Comparison of ENCODE assay signal across 9 mouse cellular contexts in genomic region chr7:83774721-83775120, GRCm38 (mm10). TPM values are rescaled to one million over a fixed set of nuclear protein-coding genes. Genes with fewer than 3 reads are reported as not detected.
A peak's percentile ranks its signal among the peaks of the same experiment; 100 is the strongest.
DNase-seq lines count a peak whose midpoint lies in the region; ATAC-seq and TF ChIP-seq lines count a peak whose summit lies in the region.
"Had no signal": no experiment of that assay in that cellular context is flagged by ENCODE, and none has a peak within 500 bp of the region (broad histone marks: within the 10 kb centered on the region; RNA-seq: fewer than 3 reads in every experiment).

No protein-coding gene starts in this region.

- DNase-seq in cerebellum, adult 11 months = peak; percentile 53
- peak; percentile 15 for DNase-seq in right cerebral cortex, adult 18-20 months
- no peak for DNase-seq in right cerebral cortex, postnatal 4 days
- DNase-seq in cerebellum, postnatal 25 days = peak; percentile 62 to 66
- DNase-seq in induced T-regulatory cell, adult 2 months (ENCODE audit: low read depth) = peak; percentile 52
- DNase-seq in lung, embryonic 14.5 days = peak; percentile 76
- DNase-seq in frontal cortex, postnatal 14 days (ENCODE audit: low spot score in 2 of 2) = no peak

- no peaks in the 10 kb centered on the region for H3K27me3 ChIP-seq in lung, embryonic 14.5 days (ENCODE audit: insufficient read depth, low read length)

- no peak for ATAC-seq in cerebellum, adult (ENCODE audit: insufficient number of reproducible peaks, low FRiP score, low TSS enrichment)
- ATAC-seq in lung, embryonic 14.5 days (ENCODE audit: insufficient read depth) = no peak

- no peak overlapping the region for H3K27ac ChIP-seq in lung, embryonic 14.5 days (ENCODE audit: low read depth)

- H3K9ac ChIP-seq in lung, embryonic 14.5 days = no peak overlapping the region

- H3K36me3 ChIP-seq in lung, embryonic 14.5 days (ENCODE audit: insufficient read depth) = no peaks in the 10 kb centered on the region

- peak; percentile 79 for TF ChIP-seq CTCF in lung, embryonic 14.5 days (IDR thresholded peaks at IDR 0.05; ENCODE audit: low read depth)

- WGBS in lung, embryonic 14.5 days = 19% methylated on average over 5 of the region's 5 CpGs

- no peak overlapping the region for H3K4me2 ChIP-seq in lung, embryonic 14.5 days

- no peaks in the 10 kb centered on the region for H3K4me1 ChIP-seq in lung, embryonic 14.5 days (ENCODE audit: insufficient read depth)

- H3K4me3 ChIP-seq in lung, embryonic 14.5 days (ENCODE audit: low read depth, low read length) = no peak overlapping the region

- H3K9me3 ChIP-seq in lung, embryonic 14.5 days (ENCODE audit: low read depth, low read length) = no peaks in the 10 kb centered on the region

RNA-seq across cellular contexts. Expression of gene Cfap161, which starts 20.0 kb away (rescaled TPM):
- polyA plus RNA-seq in lung, embryonic 14.5 days (2014; fragmentation: Nextera tagmentation; extraction: Ambion mirVana) = 0.13 and 0.22 TPM in 2 replicates
- polyA plus RNA-seq: C2C12 had no signal

RNA-seq across cellular contexts. Expression of gene Il16, which starts 29.2 kb away (rescaled TPM):
- 2.3 and 2.8 TPM in 2 replicates for polyA plus RNA-seq in lung, embryonic 14.5 days (2014; fragmentation: Nextera tagmentation; extraction: Ambion mirVana)
- polyA plus RNA-seq: C2C12 had no signal

Comparison
In these comparisons a context has a peak if more than half of its experiments do, and no peak if none do; other contexts are left out.
1. DNase-seq: peak in cerebellum, adult 11 months (single experiment), right cerebral cortex, adult 18-20 months (single experiment), cerebellum, postnatal 25 days (2 of 2), induced T-regulatory cell, adult 2 months (single experiment) and lung, embryonic 14.5 days (single experiment); none in right cerebral cortex, postnatal 4 days (single experiment) and frontal cortex, postnatal 14 days (0 of 2).